Comparison of ENCODE assay signal across 8 mouse cellular contexts in the genomic region with DNA sequence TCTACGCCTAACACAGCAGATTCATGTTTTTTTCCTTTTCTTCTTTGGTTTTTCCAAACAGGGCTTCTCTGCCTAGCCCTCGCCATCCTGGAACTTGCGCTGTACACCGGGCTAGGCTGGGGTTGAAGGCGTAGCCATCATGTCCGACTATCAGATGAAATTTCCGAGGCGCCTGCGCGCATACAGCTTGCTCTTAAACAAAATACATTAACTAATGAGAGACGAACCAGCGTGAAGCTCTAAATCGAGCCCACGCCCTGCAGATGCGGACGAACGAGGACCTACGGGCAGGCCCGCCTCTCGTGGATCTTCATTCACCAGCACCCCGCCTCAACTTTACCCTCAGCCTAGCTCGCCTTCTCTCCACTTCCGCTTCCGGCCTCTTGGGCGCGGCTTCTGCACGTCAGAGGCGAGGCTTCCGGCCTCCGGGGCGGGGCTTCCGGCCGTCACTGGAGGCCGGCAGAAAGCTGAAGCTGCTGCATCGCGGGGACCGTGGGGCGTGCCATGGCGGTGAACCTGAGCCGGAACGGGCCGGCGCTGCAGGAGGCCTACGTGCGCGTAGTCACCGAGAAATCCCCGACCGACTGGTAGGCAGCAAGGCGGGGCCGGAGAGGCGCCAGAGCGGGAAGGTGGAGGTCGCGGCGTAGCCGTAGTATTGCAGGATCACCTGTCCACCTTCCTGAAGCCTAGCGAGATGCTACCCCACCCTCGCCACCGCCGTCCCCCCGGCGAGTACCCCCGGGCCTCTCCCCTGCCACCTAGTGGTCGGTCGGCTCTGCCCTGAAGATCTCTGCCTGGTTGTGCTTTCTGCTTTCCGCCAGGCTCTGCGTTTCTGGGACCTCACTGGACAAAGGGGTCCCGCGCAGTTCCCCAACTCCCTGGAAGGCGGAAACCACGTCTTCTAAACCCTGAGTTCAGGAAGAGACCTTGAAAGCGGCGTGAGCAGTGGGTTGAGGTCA. TPM values are rescaled to one million over a fixed set of nuclear protein-coding genes. Genes with fewer than 3 reads are reported as not detected.
DNase-seq lines count a peak whose midpoint lies in the region; ATAC-seq and TF ChIP-seq lines count a peak whose summit lies in the region.

TSS of gene Dbnl (plus strand) at position 433 of the 959 bp plus-strand sequence.

- peak within 1 kb of the TSS; percentile 83 for H3K4me2 ChIP-seq in heart, embryonic 12.5 days
- peak within 1 kb of the TSS; percentile 93 for H3K4me2 ChIP-seq in kidney, postnatal 0 days (ENCODE audit: low read length)
- H3K4me2 ChIP-seq in liver, embryonic 11.5 days, result peak within 1 kb of the TSS; percentile 94
- H3K4me2 ChIP-seq in stomach, embryonic 14.5 days (replicated peaks; ENCODE audit: low read depth, low read length), result peak within 1 kb of the TSS; percentile 66

- H3K36me3 ChIP-seq in heart, embryonic 12.5 days, result peaks cover 24% of the 10 kb centered on the region
- peaks cover 13% of the 10 kb centered on the region for H3K36me3 ChIP-seq in kidney, postnatal 0 days (ENCODE audit: insufficient read depth, low read length)
- peaks cover 13% of the 10 kb centered on the region for H3K36me3 ChIP-seq in liver, embryonic 11.5 days (ENCODE audit: control insufficient read depth, insufficient read depth, low read length)
- H3K36me3 ChIP-seq in stomach, embryonic 14.5 days (ENCODE audit: control insufficient read depth, insufficient read depth, low read length), result peaks cover 19% of the 10 kb centered on the region

- H3K9ac ChIP-seq in heart, embryonic 12.5 days, result peak within 1 kb of the TSS; percentile 86
- H3K9ac ChIP-seq in kidney, postnatal 0 days (ENCODE audit: low read depth, low read length), result peak within 1 kb of the TSS; percentile 72
- peak within 1 kb of the TSS; percentile 91 for H3K9ac ChIP-seq in liver, embryonic 11.5 days (ENCODE audit: low read depth, low read length)
- H3K9ac ChIP-seq in stomach, embryonic 14.5 days (replicated peaks; ENCODE audit: low read depth, low read length), result peak within 1 kb of the TSS; percentile 69

- H3K4me1 ChIP-seq in heart, embryonic 12.5 days (replicated peaks), result peaks cover 22% of the 10 kb centered on the region
- H3K4me1 ChIP-seq in kidney, postnatal 0 days (replicated peaks; ENCODE audit: insufficient read depth, low read length), result peaks cover 15% of the 10 kb centered on the region; the same call in 1 of the 2 replicates
- peaks cover 22% of the 10 kb centered on the region for H3K4me1 ChIP-seq in liver, embryonic 11.5 days (replicated peaks; ENCODE audit: control insufficient read depth, insufficient read depth, low read length)
- peaks cover 13% of the 10 kb centered on the region for H3K4me1 ChIP-seq in stomach, embryonic 14.5 days (ENCODE audit: control insufficient read depth, insufficient read depth, low read length)

- peak; percentile 84 for TF ChIP-seq CTCF in kidney, postnatal 0 days (IDR thresholded peaks at IDR 0.05; ENCODE audit: low read depth)

- no peaks in the 10 kb centered on the region for H3K9me3 ChIP-seq in heart, embryonic 12.5 days (replicated peaks)
- H3K9me3 ChIP-seq in kidney, postnatal 0 days (replicated peaks; ENCODE audit: low read length), result no peaks in the 10 kb centered on the region
- H3K9me3 ChIP-seq in liver, embryonic 11.5 days (ENCODE audit: control insufficient read depth, low read length), result no peaks in the 10 kb centered on the region
- H3K9me3 ChIP-seq in stomach, embryonic 14.5 days (ENCODE audit: control insufficient read depth, low read depth, low read length), result no peaks in the 10 kb centered on the region

- H3K27ac ChIP-seq in heart, embryonic 12.5 days (ENCODE audit: poor library complexity, severe bottlenecking), result peak within 1 kb of the TSS; percentile 94
- H3K27ac ChIP-seq in kidney, postnatal 0 days, result peak within 1 kb of the TSS; percentile 90
- H3K27ac ChIP-seq in liver, embryonic 11.5 days (ENCODE audit: low read depth, low read length), result peak within 1 kb of the TSS; percentile 93
- peak within 1 kb of the TSS; percentile 92 for H3K27ac ChIP-seq in stomach, embryonic 14.5 days (ENCODE audit: low read length)

- WGBS in heart, embryonic 12.5 days, result under 1% methylated on average over 74 of the region's 74 CpGs
- under 1% methylated on average over 68 of the region's 74 CpGs for WGBS in kidney, postnatal 0 days
- whole genome bisulfite sequencing in liver, embryonic 11.5 days, result under 1% methylated on average over 74 of the region's 74 CpGs
- under 1% methylated on average over 74 of the region's 74 CpGs for WGBS in stomach, embryonic 14.5 days

- H3K4me3 ChIP-seq in heart, embryonic 12.5 days, result peak within 1 kb of the TSS; percentile 91
- H3K4me3 ChIP-seq in kidney, postnatal 0 days (replicated peaks; ENCODE audit: low read depth, low read length), result peak within 1 kb of the TSS; percentile 61
- H3K4me3 ChIP-seq in liver, embryonic 11.5 days (ENCODE audit: low read depth, low read length), result peak within 1 kb of the TSS; percentile 83
- peak within 1 kb of the TSS; percentile 87 for H3K4me3 ChIP-seq in stomach, embryonic 14.5 days (ENCODE audit: low read depth, low read length)

- peak; percentile 91 for ATAC-seq in erythroid progenitor cell, adult 5-6 weeks (replicated peaks; ENCODE audit: low FRiP score, poor library complexity, severe bottlenecking)
- ATAC-seq in heart, embryonic 12.5 days (ENCODE audit: insufficient number of reproducible peaks, low FRiP score), result peak; percentile 96
- peak; percentile 95 for ATAC-seq in kidney, postnatal 0 days (replicated peaks; ENCODE audit: low FRiP score, low read depth)
- ATAC-seq in liver, embryonic 11.5 days (replicated peaks; ENCODE audit: low FRiP score), result peak; percentile 95
- peak; percentile 97 for ATAC-seq in stomach, embryonic 14.5 days (ENCODE audit: insufficient number of reproducible peaks, insufficient read depth, low FRiP score, low read depth)

- no peaks in the 10 kb centered on the region for H3K27me3 ChIP-seq in heart, embryonic 12.5 days (replicated peaks)
- H3K27me3 ChIP-seq in kidney, postnatal 0 days (ENCODE audit: insufficient read depth, low read length), result no peaks in the 10 kb centered on the region
- H3K27me3 ChIP-seq in liver, embryonic 11.5 days (replicated peaks; ENCODE audit: control insufficient read depth, insufficient read depth, low read length), result no peaks in the 10 kb centered on the region
- H3K27me3 ChIP-seq in stomach, embryonic 14.5 days (ENCODE audit: control insufficient read depth, insufficient read depth, low read length), result no peaks in the 10 kb centered on the region

- DNase-seq in CD4-positive helper T cell, adult 2 months (ENCODE audit: low read depth, low spot score), result peak; percentile 99
- DNase-seq in brain, embryonic 18.5 days (ENCODE audit: low read depth, low spot score), result peak; percentile 82
- DNase-seq in kidney, postnatal 0 days (ENCODE audit: low spot score), result peak; percentile 97
- peak; percentile 97 for DNase-seq in liver, embryonic 11.5 days (ENCODE audit: low spot score)
- DNase-seq in naive thymus-derived CD4-positive, alpha-beta T cell, adult 2 months (ENCODE audit: low read depth), result peak; percentile 99

RNA-seq across cellular contexts. Expression of gene Dbnl, which starts in this region (rescaled TPM):
- total RNA-seq in erythroid progenitor cell, adult 5-6 weeks (2015; ENCODE audit: low replicate concordance), result 19.5 and 23.9 TPM in 2 replicates
- total RNA-seq in erythroid progenitor cell, adult 5-6 weeks (2017; ENCODE audit: low replicate concordance), result 23.1 and 26.2 TPM in 2 replicates
- 87.0 and 88.0 TPM in 2 replicates for polyA plus RNA-seq in heart, embryonic 12.5 days (2016; fragmentation: Nextera tagmentation; extraction: Ambion mirVana)
- polyA plus RNA-seq in kidney, postnatal 0 days (2015; fragmentation: Nextera tagmentation; extraction: Ambion mirVana), result 82.7 and 93.3 TPM in 2 replicates
- polyA plus RNA-seq in liver, embryonic 11.5 days (2014; fragmentation: Nextera tagmentation; extraction: Ambion mirVana), result 104 and 110 TPM in 2 replicates
- 108 TPM in 2 replicates for polyA plus RNA-seq in stomach, embryonic 14.5 days (2014; fragmentation: Nextera tagmentation; extraction: Ambion mirVana)

Comparison
In these comparisons a context has a peak if more than half of its experiments do, and no peak if none do; other contexts are left out.
1. Peak in every context shown above with its lines: DNase-seq, ATAC-seq, H3K4me3 ChIP-seq and H3K27ac ChIP-seq.